Mouse (Mus musculus) large intestine, adult 2 months (tissue): ENCODE results near the gene Usp17le. TPM values are rescaled to one million over a fixed set of nuclear protein-coding genes. Genes with fewer than 3 reads are reported as not detected.
"Not testable (repeated sequence)": the region's sequence is repeated elsewhere in the genome, so short reads cannot be mapped to it uniquely, and the experiment has no call there.

Experiments used
- DNase-seq: peaks from one replicate; pipeline ENCODE4 v3.0.0-alpha.2; 2012; ENCODE audit warnings: low read depth, low spot score
- WGBS: fragments of 180-500 bp; shearing (Covaris S2); methylation state at CpG from one replicate; pipeline ENCODE4 v1.1.7; 2018; 5-methylcytosine and 5-hydroxymethylcytosine counted together
- polyA plus RNA-seq: library from polyadenylated mRNA; depleted of rRNA; stranded (reverse); fragments of >200 nt; gene quantifications from 2 replicates; pipeline ENCODE4 v1.2.3, GENCODE M21; 2012; rRNA removed

Gene Usp17le
- not detected in 2 replicates for polyA plus RNA-seq

GRCm38 (mm10) chr7:104777370-104777769 is at the start of gene Usp17le:
Usp17le (minus strand) TSS chr7:104777470.
- DNase-seq, result not testable (repeated sequence)
- WGBS, result 44% methylated on average over 2 of the region's 2 CpGs

DNA sequence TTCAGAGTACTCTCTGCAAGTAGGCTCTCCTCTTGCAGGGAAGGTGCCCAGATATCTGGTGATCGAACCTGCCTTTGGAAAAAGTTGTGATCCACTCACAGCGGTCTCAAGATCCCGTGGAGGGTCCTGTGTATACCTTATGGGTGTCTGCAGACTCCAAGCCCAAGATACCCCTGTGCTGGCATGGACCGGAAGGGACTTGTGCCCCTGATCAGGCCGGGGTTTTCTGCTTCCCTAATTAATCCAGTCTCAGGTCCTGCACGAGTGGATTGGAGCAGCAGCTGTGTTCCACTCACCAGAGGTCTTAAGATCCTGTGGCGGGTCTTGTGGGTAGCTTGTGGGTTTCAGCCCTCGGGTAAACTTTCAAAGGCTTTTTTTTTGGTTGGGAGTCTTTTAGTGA is 33.1 kb upstream of the Usp17le start:
- not testable (repeated sequence) for DNase-seq
- 76% methylated on average over 8 of the region's 8 CpGs for WGBS

DNA sequence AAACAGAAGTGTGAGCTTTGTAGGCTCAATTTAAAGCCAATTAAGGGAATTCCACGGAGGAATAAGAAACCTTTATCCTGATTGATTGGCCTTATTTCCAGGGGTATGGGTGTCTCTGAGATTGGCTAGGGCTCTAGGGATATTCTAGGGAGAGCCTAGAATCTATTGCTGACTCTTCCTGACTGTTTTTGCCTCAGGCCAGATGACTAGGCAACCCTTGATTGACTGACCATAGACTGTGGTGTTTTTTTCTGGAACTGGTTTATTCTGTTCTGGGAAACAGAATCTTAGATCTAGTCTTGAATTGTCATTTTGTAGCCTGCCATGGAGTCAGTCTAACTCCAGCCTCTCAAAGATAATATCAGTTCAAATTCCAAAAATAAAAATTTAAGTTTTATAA is 13.5 kb upstream of the Usp17le start:
- DNase-seq, result no peak
- 63% methylated on average over 1 of the region's 1 CpGs for WGBS

Other genes with a start within 250 kb of the Usp17le start
- gene Olfr651, start 227.3 kb downstream of the Usp17le start, polyA plus RNA-seq, result not detected in 2 replicates
- gene Olfr652, start 216.6 kb downstream of the Usp17le start, polyA plus RNA-seq, result not detected in 2 replicates
- not detected in 2 replicates for gene Olfr653, start 200.2 kb downstream of the Usp17le start, polyA plus RNA-seq
- gene Olfr654, start 190.4 kb downstream of the Usp17le start, polyA plus RNA-seq, result not detected in 2 replicates
- gene Olfr655, start 175.7 kb downstream of the Usp17le start, polyA plus RNA-seq, result not detected in 2 replicates
- not detected in 2 replicates for gene Olfr656, start 163.5 kb downstream of the Usp17le start, polyA plus RNA-seq
- not detected in 2 replicates for gene Olfr657, start 152.7 kb downstream of the Usp17le start, polyA plus RNA-seq
- gene Olfr658, start 130.2 kb downstream of the Usp17le start, polyA plus RNA-seq, result not detected in 2 replicates
- gene Olfr659, start 110.7 kb downstream of the Usp17le start, polyA plus RNA-seq, result not detected in 2 replicates
- not detected in 2 replicates for gene Olfr661, start 91.0 kb downstream of the Usp17le start, polyA plus RNA-seq
- gene Usp17lb, start 65.1 kb upstream of the Usp17le start, polyA plus RNA-seq, result not detected in 2 replicates
- not detected in 2 replicates for gene Usp17la, start 79.5 kb upstream of the Usp17le start, polyA plus RNA-seq
- gene Olfr665, start 100.6 kb upstream of the Usp17le start, polyA plus RNA-seq, result not detected in 2 replicates
- gene Olfr666, start 118.5 kb upstream of the Usp17le start, polyA plus RNA-seq, result not detected in 2 replicates
- not detected in 2 replicates for gene Olfr667, start 144.0 kb upstream of the Usp17le start, polyA plus RNA-seq
- not detected in 2 replicates for gene Olfr668, start 150.6 kb upstream of the Usp17le start, polyA plus RNA-seq
- not detected in 2 replicates for gene Olfr669, start 156.8 kb upstream of the Usp17le start, polyA plus RNA-seq
- not detected in 2 replicates for gene Olfr670, start 185.2 kb upstream of the Usp17le start, polyA plus RNA-seq
- gene Olfr671, start 201.7 kb upstream of the Usp17le start, polyA plus RNA-seq, result not detected in 2 replicates
- not detected in 2 replicates for gene Olfr672, start 224.6 kb upstream of the Usp17le start, polyA plus RNA-seq